Mouse (Mus musculus): ENCODE data around the gene Arhgef11.

Gene Arhgef11

GRCm38 (mm10) chr3:87761408-87762375 lies 144.3 kb downstream of the Arhgef11 start:
- DNase-seq (ENCODE audit: low spot score in 2 of 2) = no peak

- DNase-seq (ENCODE audit: low spot score in 2 of 2) = no peak
Measured at GRCm38 (mm10) chr3:87763202-87763601, 145.8 kb downstream of the Arhgef11 start.

- peak in 1 of 2 experiments; percentile 16 for DNase-seq (ENCODE audit: low spot score in 2 of 2)
Measured at GRCm38 (mm10) chr3:87763683-87764289, 146.4 kb downstream of the Arhgef11 start.

- no peak for DNase-seq (ENCODE audit: low spot score in 2 of 2)
Measured at GRCm38 (mm10) chr3:87764506-87764905, 147.1 kb downstream of the Arhgef11 start.

- peak; percentile 62 to 74 for DNase-seq (ENCODE audit: low spot score in 2 of 2)
Measured at GRCm38 (mm10) chr3:87765091-87765490, 147.7 kb downstream of the Arhgef11 start.

GRCm38 (mm10) chr3:87765631-87766283 lies 148.4 kb downstream of the Arhgef11 start:
- no peak for DNase-seq (ENCODE audit: low spot score in 2 of 2)

GRCm38 (mm10) chr3:87766284-87766667 lies 148.9 kb downstream of the Arhgef11 start:
- DNase-seq (ENCODE audit: low spot score in 2 of 2) = no peak

GRCm38 (mm10) chr3:87767764-87768163 lies 150.4 kb downstream of the Arhgef11 start:
- no peak for DNase-seq (ENCODE audit: low spot score in 2 of 2)

- DNase-seq (ENCODE audit: low spot score in 2 of 2) = no peak
Measured at GRCm38 (mm10) chr3:87768431-87768830, 151.1 kb downstream of the Arhgef11 start.

- peak; percentile 68 to 85 for DNase-seq (ENCODE audit: low spot score in 2 of 2)
Measured at GRCm38 (mm10) chr3:87768844-87769243, 151.5 kb downstream of the Arhgef11 start.

- DNase-seq (ENCODE audit: low spot score in 2 of 2) = no peak
Measured at GRCm38 (mm10) chr3:87769506-87769905, 152.1 kb downstream of the Arhgef11 start.

GRCm38 (mm10) chr3:87770280-87770679 lies 152.9 kb downstream of the Arhgef11 start:
- peak; percentile 25 to 65 for DNase-seq (ENCODE audit: low spot score in 2 of 2)

- no peak for DNase-seq (ENCODE audit: low spot score in 2 of 2)
Measured at GRCm38 (mm10) chr3:87771088-87771487, 153.7 kb downstream of the Arhgef11 start.

GRCm38 (mm10) chr3:87778283-87778682 lies 160.9 kb downstream of the Arhgef11 start:
- DNase-seq (ENCODE audit: low spot score in 2 of 2) = no peak

- no peak for DNase-seq (ENCODE audit: low spot score in 2 of 2)
Measured at GRCm38 (mm10) chr3:87779086-87779485, 161.7 kb downstream of the Arhgef11 start.

- DNase-seq (ENCODE audit: low spot score in 2 of 2) = no peak
Measured at GRCm38 (mm10) chr3:87783282-87784023, 166.1 kb downstream of the Arhgef11 start.

- DNase-seq (ENCODE audit: low spot score in 2 of 2) = no peak
Measured at GRCm38 (mm10) chr3:87785156-87785555, 167.8 kb downstream of the Arhgef11 start.

GRCm38 (mm10) chr3:87785626-87786214 lies 168.4 kb downstream of the Arhgef11 start:
- DNase-seq (ENCODE audit: low spot score in 2 of 2) = no peak

All from thymus, postnatal 10 days (tissue).